14 mouse cellular contexts compared by ENCODE assay signal in the genomic region with DNA sequence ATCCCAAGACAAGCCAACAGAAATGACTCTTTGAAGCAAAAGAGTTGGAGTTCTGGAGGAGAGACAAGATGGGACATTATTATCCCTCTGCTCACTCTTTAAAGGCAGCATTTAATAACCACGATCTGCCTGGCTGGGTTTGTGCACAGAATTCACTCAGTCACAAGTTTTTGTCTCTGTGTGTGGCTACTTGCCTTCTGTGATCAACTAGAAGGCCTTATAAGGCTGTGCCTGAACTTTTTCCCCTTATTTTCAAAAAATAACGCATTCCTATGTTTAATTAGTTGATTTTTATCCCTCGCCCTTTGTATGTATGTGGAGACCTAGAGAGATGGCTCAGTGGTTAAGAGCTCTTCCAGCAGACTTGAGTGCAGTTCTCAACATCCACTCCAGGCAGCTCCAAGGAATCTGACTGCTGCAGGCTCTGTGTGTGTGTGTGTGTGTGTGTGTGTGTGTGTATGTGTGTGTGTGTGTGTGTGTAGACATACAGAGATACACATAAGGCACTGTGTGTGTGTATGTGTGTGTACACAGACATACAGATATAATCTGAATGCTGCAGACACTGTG. TPM values are rescaled to one million over a fixed set of nuclear protein-coding genes. Genes with fewer than 3 reads are reported as not detected.
DNase-seq lines count a peak whose midpoint lies in the region; ATAC-seq and TF ChIP-seq lines count a peak whose summit lies in the region.
"Had no signal": no experiment of that assay in that cellular context is flagged by ENCODE, and none has a peak within 500 bp of the region (broad histone marks: within the 10 kb centered on the region; RNA-seq: fewer than 3 reads in every experiment).

No protein-coding gene starts in this region.

- no peak for DNase-seq in heart, adult 18-20 months
- no peak for DNase-seq in limb, embryonic 10.5 days (ENCODE audit: low spot score)
- DNase-seq in gastrocnemius, postnatal 10 days = no peak

- WGBS in heart, embryonic 15.5 days = 54% methylated on average over 3 of the region's 3 CpGs
- WGBS in limb, embryonic 12.5 days = 84% methylated on average over 3 of the region's 3 CpGs
- WGBS in limb, embryonic 10.5 days = 92% methylated on average over 3 of the region's 3 CpGs
- 60% methylated on average over 3 of the region's 3 CpGs for WGBS in intestine, embryonic 16.5 days

- no peaks in the 10 kb centered on the region for H3K9me3 ChIP-seq in heart, embryonic 15.5 days (replicated peaks)
- H3K9me3 ChIP-seq in limb, embryonic 12.5 days = 0 out of 2 replicates have a peak, but pooled peaks cover under 1% of the 10 kb centered on the region
- H3K9me3 ChIP-seq in limb, embryonic 10.5 days (replicated peaks) = no peaks in the 10 kb centered on the region
- H3K9me3 ChIP-seq in intestine, embryonic 16.5 days (ENCODE audit: control insufficient read depth, low read length) = no peaks in the 10 kb centered on the region
- H3K9me3 ChIP-seq: limb, embryonic 15.5 days had no signal

- H3K27ac ChIP-seq in heart, embryonic 15.5 days = peak overlapping the region; percentile 62
- H3K27ac ChIP-seq in limb, embryonic 12.5 days = 0 out of 2 replicates have a peak overlapping the region, but pooled peaks have one; percentile 37
- H3K27ac ChIP-seq in limb, embryonic 10.5 days = no peak overlapping the region
- 0 out of 2 replicates have a peak overlapping the region, but pooled peaks have one; percentile 13 for H3K27ac ChIP-seq in cortical plate, adult 2 months (ENCODE audit: insufficient read depth, low read length)
- H3K27ac ChIP-seq in intestine, embryonic 16.5 days (ENCODE audit: low read length) = peak overlapping the region; percentile 39
- H3K27ac ChIP-seq: limb, embryonic 15.5 days had no signal

- no peak overlapping the region for H3K9ac ChIP-seq in heart, embryonic 15.5 days
- H3K9ac ChIP-seq in limb, embryonic 12.5 days (replicated peaks) = no peak overlapping the region
- H3K9ac ChIP-seq in intestine, embryonic 16.5 days (ENCODE audit: low read depth, low read length) = no peak overlapping the region
- H3K9ac ChIP-seq: limb, embryonic 15.5 days had no signal

- no peak for ATAC-seq in heart, embryonic 15.5 days (replicated peaks; ENCODE audit: insufficient number of reproducible peaks, insufficient read depth, low FRiP score, low read depth)
- ATAC-seq in limb, embryonic 12.5 days (ENCODE audit: insufficient number of reproducible peaks, insufficient read depth, low FRiP score, low TSS enrichment, low read depth) = no peak
- no peak for ATAC-seq in intestine, embryonic 16.5 days
- ATAC-seq in monocyte, adult 5-6 weeks (replicated peaks; ENCODE audit: insufficient number of reproducible peaks, low FRiP score, low TSS enrichment, poor library complexity, severe bottlenecking) = no peak

- TF ChIP-seq CTCF in cortical plate, adult 2 months (IDR thresholded peaks at IDR 0.05; ENCODE audit: extremely low read depth, insufficient read depth, low read length) = no peak

- H3K4me1 ChIP-seq in heart, embryonic 15.5 days (replicated peaks) = peaks cover 28% of the 10 kb centered on the region
- H3K4me1 ChIP-seq in limb, embryonic 12.5 days (replicated peaks) = 0 out of 2 replicates have a peak, but pooled peaks cover 12% of the 10 kb centered on the region
- H3K4me1 ChIP-seq in limb, embryonic 10.5 days = peaks cover 6% of the 10 kb centered on the region; the same call in 1 of the 2 replicates
- peaks cover 4% of the 10 kb centered on the region; the same call in 1 of the 2 replicates for H3K4me1 ChIP-seq in cortical plate, adult 2 months (ENCODE audit: control insufficient read depth, insufficient read depth, low read length)
- H3K4me1 ChIP-seq in intestine, embryonic 16.5 days (ENCODE audit: control insufficient read depth, insufficient read depth, low read length) = peaks cover 18% of the 10 kb centered on the region

- no peaks in the 10 kb centered on the region for H3K36me3 ChIP-seq in heart, embryonic 15.5 days
- H3K36me3 ChIP-seq in limb, embryonic 12.5 days = no peaks in the 10 kb centered on the region
- no peaks in the 10 kb centered on the region for H3K36me3 ChIP-seq in limb, embryonic 10.5 days
- no peaks in the 10 kb centered on the region for H3K36me3 ChIP-seq in intestine, embryonic 16.5 days (ENCODE audit: control insufficient read depth, insufficient read depth, low read length)
- H3K36me3 ChIP-seq: limb, embryonic 15.5 days had no signal

- H3K4me3 ChIP-seq in heart, embryonic 15.5 days = no peak overlapping the region
- no peak overlapping the region for H3K4me3 ChIP-seq in limb, embryonic 12.5 days (replicated peaks)
- no peak overlapping the region for H3K4me3 ChIP-seq in limb, embryonic 10.5 days
- H3K4me3 ChIP-seq in cortical plate, adult 2 months (ENCODE audit: insufficient read depth, low read length) = no peak overlapping the region
- no peak overlapping the region for H3K4me3 ChIP-seq in intestine, embryonic 16.5 days (ENCODE audit: low read length)
- H3K4me3 ChIP-seq: limb, embryonic 15.5 days had no signal

- peak overlapping the region; percentile 25 for H3K4me2 ChIP-seq in heart, embryonic 15.5 days
- no peak overlapping the region for H3K4me2 ChIP-seq in limb, embryonic 12.5 days
- H3K4me2 ChIP-seq in intestine, embryonic 16.5 days (ENCODE audit: low read depth, low read length) = no peak overlapping the region
- H3K4me2 ChIP-seq: limb, embryonic 15.5 days had no signal

- no peak for TF ChIP-seq POLR2A in cortical plate, adult 2 months (IDR thresholded peaks at IDR 0.05; ENCODE audit: extremely low read depth, insufficient read depth, low read length)

- H3K27me3 ChIP-seq in heart, embryonic 15.5 days = no peaks in the 10 kb centered on the region
- H3K27me3 ChIP-seq in limb, embryonic 12.5 days = no peaks in the 10 kb centered on the region
- H3K27me3 ChIP-seq in limb, embryonic 10.5 days (ENCODE audit: low read depth, poor library complexity, severe bottlenecking) = no peaks in the 10 kb centered on the region
- no peaks in the 10 kb centered on the region for H3K27me3 ChIP-seq in intestine, embryonic 16.5 days (replicated peaks; ENCODE audit: control insufficient read depth, insufficient read depth, low read length)
- H3K27me3 ChIP-seq: limb, embryonic 15.5 days had no signal

RNA-seq across cellular contexts. Expression of gene Mlxip, which starts 37.8 kb away (rescaled TPM):
- polyA plus RNA-seq in heart, embryonic 15.5 days (2015; fragmentation: Nextera tagmentation; extraction: Ambion mirVana) = 9.1 and 14.4 TPM in 2 replicates
- total RNA-seq in heart, adult 18-20 months (2021) = 10 to 100 TPM; 26.5 to 29.0 TPM
- polyA plus RNA-seq in limb, embryonic 12.5 days (2016; fragmentation: Nextera tagmentation; extraction: Ambion mirVana) = 12.8 and 15.3 TPM in 2 replicates
- polyA plus RNA-seq in limb, embryonic 10.5 days (2016; fragmentation: Nextera tagmentation; extraction: Ambion mirVana) = 21.1 and 22.1 TPM in 2 replicates
- polyA plus RNA-seq in cortical plate, adult 2 months (2012; rRNA removed) = 17.5 and 19.6 TPM in 2 replicates
- 16.6 and 21.0 TPM in 2 replicates for polyA plus RNA-seq in intestine, embryonic 16.5 days (2015; fragmentation: Nextera tagmentation; extraction: Ambion mirVana)
- 17.5 to 37.6 TPM (median 22.9 TPM) in 3 replicates for total RNA-seq in monocyte, adult 5-6 weeks (2017)
- total RNA-seq in gastrocnemius, postnatal 10 days (2021) = 10 to 100 TPM; 57.4 to 57.6 TPM

RNA-seq across cellular contexts. Expression of gene Lrrc43, which starts 56.7 kb away (rescaled TPM):
- 0.06 TPM in 2 replicates for polyA plus RNA-seq in heart, embryonic 15.5 days (2015; fragmentation: Nextera tagmentation; extraction: Ambion mirVana)
- not detected for total RNA-seq in heart, adult 18-20 months (2021)
- not detected in 2 replicates for polyA plus RNA-seq in limb, embryonic 12.5 days (2016; fragmentation: Nextera tagmentation; extraction: Ambion mirVana)
- 0.08 TPM in 1 of 2 replicates, not detected in the other for polyA plus RNA-seq in limb, embryonic 10.5 days (2016; fragmentation: Nextera tagmentation; extraction: Ambion mirVana)
- polyA plus RNA-seq in cortical plate, adult 2 months (2012; rRNA removed) = 1.1 TPM in 2 replicates
- not detected in 2 replicates for polyA plus RNA-seq in intestine, embryonic 16.5 days (2015; fragmentation: Nextera tagmentation; extraction: Ambion mirVana)
- 0.95 TPM in 1 of 3 replicates, not detected in the others for total RNA-seq in monocyte, adult 5-6 weeks (2017)
- total RNA-seq in gastrocnemius, postnatal 10 days (2021) = not detected
- total RNA-seq: adrenal gland, postnatal 10 days; heart, postnatal 25 days; megakaryocyte, adult 5-6 weeks had no signal
- polyA plus RNA-seq: limb, embryonic 15.5 days had no signal

RNA-seq across cellular contexts. Expression of gene Il31, which starts 56.9 kb away (rescaled TPM):
- not detected in 2 replicates for polyA plus RNA-seq in heart, embryonic 15.5 days (2015; fragmentation: Nextera tagmentation; extraction: Ambion mirVana)
- not detected for total RNA-seq in heart, adult 18-20 months (2021)
- not detected in 2 replicates for polyA plus RNA-seq in limb, embryonic 12.5 days (2016; fragmentation: Nextera tagmentation; extraction: Ambion mirVana)
- not detected in 2 replicates for polyA plus RNA-seq in limb, embryonic 10.5 days (2016; fragmentation: Nextera tagmentation; extraction: Ambion mirVana)
- polyA plus RNA-seq in cortical plate, adult 2 months (2012; rRNA removed) = not detected in 2 replicates
- polyA plus RNA-seq in intestine, embryonic 16.5 days (2015; fragmentation: Nextera tagmentation; extraction: Ambion mirVana) = not detected in 2 replicates
- not detected in 3 replicates for total RNA-seq in monocyte, adult 5-6 weeks (2017)
- total RNA-seq in gastrocnemius, postnatal 10 days (2021) = not detected
- total RNA-seq: adrenal gland, postnatal 10 days; heart, postnatal 25 days; left cerebral cortex, adult 18-20 months; megakaryocyte, adult 5-6 weeks; midbrain, postnatal 0 days had no signal
- polyA plus RNA-seq: limb, embryonic 15.5 days; midbrain, postnatal 0 days had no signal
